Mouse (Mus musculus): ENCODE data around the gene Tmem41b. TPM values are rescaled to one million over a fixed set of nuclear protein-coding genes. Genes with fewer than 3 reads are reported as not detected.

The Tmem41b gene
- total and polyA plus RNA-seq, 3 experiments = 45.9 to 86.9 TPM; not detected in 1

GRCm38 (mm10) chr7:109962596-109962995 is 24.1 kb downstream of the Tmem41b start:
- peaks cover 0 to 15% of the 10 kb centered on the region in 2 experiments; a peak in 2 of 4 replicates for H3K36me3 ChIP-seq (ENCODE audit: control insufficient read depth in 1 of 2, insufficient read depth in 2 of 2, low read length in 2 of 2)
- H3K4me3 ChIP-seq (ENCODE audit: control insufficient read depth in 1 of 2, insufficient read depth in 1 of 2, low read depth in 2 of 2, low read length in 2 of 2) = no peak overlapping the region
- H3K27ac ChIP-seq (ENCODE audit: control insufficient read depth, low read depth, low read length) = no peak overlapping the region
- H3K27me3 ChIP-seq (ENCODE audit: control insufficient read depth in 1 of 2, insufficient read depth in 2 of 2, low read length in 2 of 2) = no peaks in the 10 kb centered on the region
- H3K9ac ChIP-seq (ENCODE audit: control insufficient read depth, low read depth, low read length, poor library complexity, severe bottlenecking) = no peak overlapping the region
- no peak for DNase-seq (ENCODE audit: low read depth, low spot score)
- H3K9me3 ChIP-seq (replicated peaks; ENCODE audit: insufficient read depth, low read length) = no peaks in the 10 kb centered on the region
- peaks cover 9 to 15% of the 10 kb centered on the region in 2 experiments for H3K4me1 ChIP-seq (ENCODE audit: control insufficient read depth in 1 of 2, insufficient read depth in 2 of 2, low read length in 2 of 2)
- TF ChIP-seq CHD2 (IDR thresholded peaks at IDR 0.05; ENCODE audit: low read length) (no peak), USF2 (IDR thresholded peaks at IDR 0.05; ENCODE audit: borderline replicate concordance in 1 of 2, insufficient read depth in 1 of 2, low read depth in 1 of 2, low read length in 2 of 2) (no peak), TAL1 (IDR thresholded peaks at IDR 0.05; ENCODE audit: low read length) (peak; percentile 31), POLR2AphosphoS5 (IDR thresholded peaks at IDR 0.05; ENCODE audit: borderline replicate concordance, low read depth, low read length) (no peak), ZMIZ1 (IDR thresholded peaks at IDR 0.05; ENCODE audit: low read depth, low read length) (no peak), NRF1 (IDR thresholded peaks at IDR 0.05; ENCODE audit: insufficient read depth, low read depth, low read length, poor library complexity, severe bottlenecking) (no peak)
- H3K79me2 ChIP-seq (ENCODE audit: control insufficient read depth, insufficient read depth, low read length, poor library complexity) = peaks cover 16% of the 10 kb centered on the region

DNA sequence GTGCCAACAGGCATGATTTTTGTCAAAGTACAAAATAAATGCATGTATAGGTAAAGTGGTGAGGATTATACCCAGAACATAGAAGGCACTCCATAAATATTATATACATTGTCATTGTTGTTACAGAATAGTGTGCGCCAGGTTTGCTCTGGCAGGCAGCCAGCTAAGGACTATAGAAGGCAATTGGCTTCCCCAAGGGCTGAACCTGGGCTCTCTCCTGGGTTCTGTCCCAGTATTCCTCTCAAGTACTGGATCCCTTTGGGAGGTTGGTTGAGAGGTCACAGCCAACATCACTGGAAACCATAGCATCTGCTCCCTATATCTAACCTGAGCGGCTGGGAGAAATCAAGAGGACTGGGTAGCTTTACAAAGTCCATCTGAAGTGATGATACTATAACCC is 25.2 kb downstream of the Tmem41b start:
- no peaks in the 10 kb centered on the region for H3K27me3 ChIP-seq (ENCODE audit: control insufficient read depth in 1 of 2, insufficient read depth in 2 of 2, low read length in 2 of 2)
- peaks cover 24% of the 10 kb centered on the region for H3K79me2 ChIP-seq (ENCODE audit: control insufficient read depth, insufficient read depth, low read length, poor library complexity)
- no peak overlapping the region for H3K9ac ChIP-seq (ENCODE audit: control insufficient read depth, low read depth, low read length, poor library complexity, severe bottlenecking)
- H3K36me3 ChIP-seq (ENCODE audit: control insufficient read depth in 1 of 2, insufficient read depth in 2 of 2, low read length in 2 of 2) = peaks cover 0 to 23% of the 10 kb centered on the region in 2 experiments; a peak in 2 of 4 replicates
- H3K4me1 ChIP-seq (ENCODE audit: control insufficient read depth in 1 of 2, insufficient read depth in 2 of 2, low read length in 2 of 2) = peaks cover 9 to 17% of the 10 kb centered on the region in 2 experiments
- no peak overlapping the region for H3K27ac ChIP-seq (ENCODE audit: control insufficient read depth, low read depth, low read length)
- H3K4me3 ChIP-seq (ENCODE audit: control insufficient read depth in 1 of 2, insufficient read depth in 1 of 2, low read depth in 2 of 2, low read length in 2 of 2) = no peak overlapping the region
- H3K9me3 ChIP-seq (replicated peaks; ENCODE audit: insufficient read depth, low read length) = no peaks in the 10 kb centered on the region
- DNase-seq (ENCODE audit: low read depth, low spot score) = peak; percentile 24
- no peak for TF ChIP-seq USF1 (IDR thresholded peaks at IDR 0.05; ENCODE audit: low read depth, low read length)
- no peak for TF ChIP-seq TCF12 (IDR thresholded peaks at IDR 0.05; ENCODE audit: low read depth, low read length)
- no peak for TF ChIP-seq ZKSCAN1 (IDR thresholded peaks at IDR 0.05; ENCODE audit: low read depth, low read length)
- TF ChIP-seq BHLHE40 (IDR thresholded peaks at IDR 0.05; ENCODE audit: borderline replicate concordance, low read depth, low read length) = no peak
- no peak for TF ChIP-seq EP300 (IDR thresholded peaks at IDR 0.05; ENCODE audit: low read depth in 1 of 2, low read length in 2 of 2)
- TF ChIP-seq CHD1 (IDR thresholded peaks at IDR 0.05; ENCODE audit: low read depth, low read length) = no peak
- no peak for TF ChIP-seq GATA1 (IDR thresholded peaks at IDR 0.05; ENCODE audit: low read depth, low read length)
- TF ChIP-seq ZMIZ1 (IDR thresholded peaks at IDR 0.05; ENCODE audit: low read depth, low read length) = no peak
- TF ChIP-seq RCOR1 (IDR thresholded peaks at IDR 0.05; ENCODE audit: low read depth, low read length) = no peak
- TF ChIP-seq SMC3 (IDR thresholded peaks at IDR 0.05; ENCODE audit: low read depth, low read length) = no peak
- TF ChIP-seq ZC3H11A (IDR thresholded peaks at IDR 0.05; ENCODE audit: low read depth, low read length) = no peak
- no peak for TF ChIP-seq USF2 (IDR thresholded peaks at IDR 0.05; ENCODE audit: borderline replicate concordance in 1 of 2, insufficient read depth in 1 of 2, low read depth in 1 of 2, low read length in 2 of 2)
- no peak for TF ChIP-seq MEF2A (IDR thresholded peaks at IDR 0.05; ENCODE audit: extremely low read depth, insufficient replicate concordance, low read depth, low read length, poor library complexity, severe bottlenecking)
- TF ChIP-seq ETS1 (IDR thresholded peaks at IDR 0.05; ENCODE audit: low read depth, low read length) = no peak

Measured in MEL (cell line).